Mouse (Mus musculus): Measurements from ENCODE around the gene Susd4.

Gene Susd4

GRCm38 (mm10) chr1:182922824-182923223, 159.2 kb downstream of the Susd4 start:
- no peak for DNase-seq

GRCm38 (mm10) chr1:182926465-182926864, 162.8 kb downstream of the Susd4 start:
- no peak for DNase-seq

- DNase-seq, result no peak
Measured at GRCm38 (mm10) chr1:182927878-182928851, 164.5 kb downstream of the Susd4 start.

DNA sequence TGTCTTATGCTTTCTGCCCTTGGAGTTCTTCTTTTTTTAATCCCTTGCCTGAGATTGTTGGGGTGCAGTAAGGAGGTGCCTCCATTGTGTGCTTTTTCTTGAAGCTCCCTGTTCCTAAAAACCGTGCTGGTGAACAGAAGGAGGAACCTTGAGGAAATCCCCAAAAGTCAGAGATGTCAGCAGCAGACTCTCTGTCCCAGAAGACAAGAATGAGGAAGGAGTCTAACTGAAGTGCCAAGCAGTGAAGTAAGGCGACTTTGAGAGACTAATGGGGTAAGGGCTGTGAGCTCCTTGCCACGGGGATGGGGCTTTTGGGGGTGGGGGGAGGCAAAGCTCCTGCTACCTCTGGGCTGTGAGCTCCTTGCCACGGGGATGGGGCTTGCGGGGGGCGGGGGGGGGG, 171.8 kb downstream of the Susd4 start:
- no peak for DNase-seq

- no peak for DNase-seq
Measured at GRCm38 (mm10) chr1:182937486-182938120, 173.9 kb downstream of the Susd4 start.

DNA sequence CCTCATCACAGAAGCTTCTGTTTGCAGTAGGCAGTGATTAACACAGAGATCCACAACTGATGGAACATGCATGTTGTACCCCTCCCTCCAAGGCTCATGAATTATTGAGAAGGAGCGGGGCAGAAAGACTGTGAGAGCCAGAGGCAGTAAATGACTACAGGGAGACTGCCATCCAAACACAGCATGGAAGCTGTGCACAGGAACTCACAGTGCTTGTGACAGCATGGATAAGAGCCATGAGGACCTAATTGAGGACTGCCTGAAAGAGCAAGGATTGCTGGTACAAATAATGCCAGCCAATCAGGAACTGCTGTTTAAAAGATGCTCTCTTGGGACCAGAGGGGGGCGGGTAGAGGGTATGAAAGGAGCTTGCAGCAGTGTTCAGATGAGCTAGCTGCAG, 178.3 kb downstream of the Susd4 start:
- no peak for DNase-seq

DNA sequence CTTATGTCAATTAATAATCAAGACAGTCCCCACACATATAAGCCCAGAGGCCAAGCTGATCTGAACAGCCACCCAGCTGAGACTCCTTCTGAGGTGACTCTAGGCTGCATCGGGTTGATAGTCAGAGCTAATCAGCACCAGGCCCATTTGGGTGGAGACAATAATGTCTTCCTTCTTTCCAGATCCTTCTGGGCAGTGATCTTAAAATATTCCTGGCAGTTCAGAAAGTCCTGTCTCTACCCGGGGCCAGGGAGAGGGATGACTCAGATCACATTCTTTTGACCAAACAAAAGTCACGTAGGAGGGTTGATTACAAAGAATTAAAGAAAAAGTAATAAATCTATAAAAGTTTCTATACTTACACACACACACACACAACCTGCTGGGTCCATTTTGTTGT, 180.3 kb downstream of the Susd4 start:
- DNase-seq, result no peak

- no peak for DNase-seq
Measured at GRCm38 (mm10) chr1:182944638-182945037, 181.0 kb downstream of the Susd4 start.

GRCm38 (mm10) chr1:182945561-182945960, 181.9 kb downstream of the Susd4 start:
- no peak for DNase-seq

All from kidney, postnatal 4 days (tissue).